17 mouse cellular contexts compared by ENCODE assay signal in genomic region chr1:77501363-77501933, GRCm38 (mm10). TPM values are rescaled to one million over a fixed set of nuclear protein-coding genes. Genes with fewer than 3 reads are reported as not detected.
A peak's percentile ranks its signal among the peaks of the same experiment; 100 is the strongest.
DNase-seq lines count a peak whose midpoint lies in the region; ATAC-seq and TF ChIP-seq lines count a peak whose summit lies in the region.
"Had no signal": no experiment of that assay in that cellular context is flagged by ENCODE, and none has a peak within 500 bp of the region (broad histone marks: within the 10 kb centered on the region; RNA-seq: fewer than 3 reads in every experiment).

No protein-coding gene starts in this region.

- 35% methylated on average over 13 of the region's 13 CpGs for WGBS in hindbrain, embryonic 13.5 days
- WGBS in midbrain, embryonic 14.5 days = 16% methylated on average over 13 of the region's 13 CpGs

- no peak for DNase-seq in layer of hippocampus, adult 2 months (ENCODE audit: low spot score in 2 of 2)
- DNase-seq in layer of hippocampus, adult 18-20 months (ENCODE audit: low spot score in 2 of 2) = no peak
- DNase-seq in midbrain, embryonic 14.5 days = peak; percentile 59
- DNase-seq in urinary bladder, postnatal 36 days (ENCODE audit: low spot score in 2 of 2) = no peak
- no peak for DNase-seq in kidney, adult 9 months
- no peak for DNase-seq in spleen, postnatal 4 days (ENCODE audit: low spot score in 2 of 2)
- DNase-seq in ovary, adult 18-20 months (ENCODE audit: low spot score) = no peak
- DNase-seq: cerebellum, postnatal 25 days; heart, postnatal 14 days; liver; thymus, postnatal 14 days had no signal

- no peaks in the 10 kb centered on the region for H3K27me3 ChIP-seq in hindbrain, embryonic 13.5 days
- no peaks in the 10 kb centered on the region for H3K27me3 ChIP-seq in midbrain, embryonic 14.5 days (ENCODE audit: control insufficient read depth, insufficient read depth, low read length)
- H3K27me3 ChIP-seq: lung, embryonic 15.5 days; Patski had no signal

- H3K4me2 ChIP-seq in hindbrain, embryonic 13.5 days = peak overlapping the region; percentile 45
- H3K4me2 ChIP-seq in midbrain, embryonic 14.5 days (ENCODE audit: low read length) = peak overlapping the region; percentile 57
- H3K4me2 ChIP-seq: lung, embryonic 15.5 days had no signal

- peak overlapping the region; percentile 31 for H3K4me3 ChIP-seq in layer of hippocampus, adult 2 months
- H3K4me3 ChIP-seq in hindbrain, embryonic 13.5 days = peak overlapping the region; percentile 9; the same call in 1 of the 2 replicates
- H3K4me3 ChIP-seq in midbrain, embryonic 14.5 days (replicated peaks; ENCODE audit: low read depth, low read length) = peak overlapping the region; percentile 5; the same call in 1 of the 2 replicates
- H3K4me3 ChIP-seq: lung, embryonic 15.5 days; myocyte had no signal

- peak overlapping the region; percentile 46 for H3K27ac ChIP-seq in layer of hippocampus, adult 2 months
- no peak overlapping the region for H3K27ac ChIP-seq in hindbrain, embryonic 13.5 days
- no peak overlapping the region for H3K27ac ChIP-seq in midbrain, embryonic 14.5 days (replicated peaks; ENCODE audit: low read depth, low read length)
- H3K27ac ChIP-seq: kidney, postnatal 0 days; lung, embryonic 15.5 days had no signal

- peaks cover 2% of the 10 kb centered on the region for H3K36me3 ChIP-seq in hindbrain, embryonic 13.5 days
- H3K36me3 ChIP-seq in midbrain, embryonic 14.5 days (ENCODE audit: control insufficient read depth, insufficient read depth, low read length) = peaks cover 2% of the 10 kb centered on the region; the same call in 1 of the 2 replicates
- H3K36me3 ChIP-seq: lung, embryonic 15.5 days had no signal

- TF ChIP-seq CTCF in layer of hippocampus, adult 2 months (conservative IDR thresholded peaks at IDR 0.05) = no peak

- peak overlapping the region; percentile 55 for H3K9ac ChIP-seq in hindbrain, embryonic 13.5 days
- H3K9ac ChIP-seq in midbrain, embryonic 14.5 days (replicated peaks; ENCODE audit: low read length) = no peak overlapping the region
- H3K9ac ChIP-seq: lung, embryonic 15.5 days had no signal

- H3K9me3 ChIP-seq in hindbrain, embryonic 13.5 days = no peaks in the 10 kb centered on the region
- no peaks in the 10 kb centered on the region for H3K9me3 ChIP-seq in midbrain, embryonic 14.5 days (ENCODE audit: control insufficient read depth, low read length)
- H3K9me3 ChIP-seq: lung, embryonic 15.5 days had no signal

- H3K4me1 ChIP-seq in hindbrain, embryonic 13.5 days (replicated peaks) = peaks cover 86% of the 10 kb centered on the region
- H3K4me1 ChIP-seq in midbrain, embryonic 14.5 days (ENCODE audit: control insufficient read depth, insufficient read depth, low read length) = peaks cover 78% of the 10 kb centered on the region

- ATAC-seq in hindbrain, embryonic 13.5 days (ENCODE audit: low FRiP score) = no peak
- no peak for ATAC-seq in midbrain, embryonic 14.5 days (ENCODE audit: low FRiP score, low TSS enrichment)
- ATAC-seq: intestine, embryonic 16.5 days; Patski had no signal

RNA-seq across cellular contexts. Expression of gene Epha4, which starts 13.4 kb away (rescaled TPM):
- 100 to 1,000 TPM; 334 to 340 TPM for total RNA-seq in layer of hippocampus, adult 2 months (2021)
- 100 to 1,000 TPM; 274 to 323 TPM for total RNA-seq in layer of hippocampus, adult 18-20 months (2021)
- 37.3 and 39.1 TPM in 2 replicates for polyA plus RNA-seq in hindbrain, embryonic 13.5 days (2015; fragmentation: Nextera tagmentation; extraction: Ambion mirVana)
- 40.6 and 46.5 TPM in 2 replicates for polyA plus RNA-seq in midbrain, embryonic 14.5 days (2014; fragmentation: Nextera tagmentation; extraction: Ambion mirVana)
